Mouse (Mus musculus): ENCODE measurements around the gene Glrx2. TPM values are rescaled to one million over a fixed set of nuclear protein-coding genes. Genes with fewer than 3 reads are reported as not detected.

Glrx2 gene
- polyA plus RNA-seq, 1 experiment from 2014 or later: 104 TPM

DNA sequence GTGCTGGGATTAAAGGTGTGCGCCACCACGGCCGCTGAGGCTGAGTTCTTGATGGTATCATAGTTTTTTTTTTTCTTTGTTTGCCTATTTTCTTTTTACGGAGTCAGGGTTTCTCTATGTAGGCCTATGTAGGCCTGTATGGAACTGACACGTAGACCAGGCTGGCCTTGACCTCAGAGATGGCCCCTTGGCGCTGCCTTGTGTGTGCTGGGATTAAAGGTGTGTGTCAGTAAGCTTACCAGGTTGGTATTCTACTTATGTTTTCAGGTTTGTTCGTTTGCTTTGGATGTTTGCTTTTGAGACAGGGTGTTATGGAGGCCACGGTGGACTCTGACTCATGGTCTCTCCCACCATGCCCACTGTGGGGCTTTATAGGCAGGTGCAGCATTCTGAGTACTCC lies 46.0 kb downstream of the Glrx2 start:
- 83% methylated on average over 8 of the region's 8 CpGs for WGBS
- no peak for ATAC-seq (ENCODE audit: insufficient read depth, low FRiP score, low read depth)
- Histone ChIP-seq H3K27me3 (replicated peaks) (no peaks in the 10 kb centered on the region), H3K27ac (no peak overlapping the region), H3K4me1 (no peaks in the 10 kb centered on the region), H3K9me3 (no peaks in the 10 kb centered on the region), H3K36me3 (peaks cover 7% of the 10 kb centered on the region; the same call in 1 of the 2 replicates), H3K9ac (no peak overlapping the region), H3K4me2 (no peak overlapping the region), H3K4me3 (replicated peaks) (no peak overlapping the region)

DNA sequence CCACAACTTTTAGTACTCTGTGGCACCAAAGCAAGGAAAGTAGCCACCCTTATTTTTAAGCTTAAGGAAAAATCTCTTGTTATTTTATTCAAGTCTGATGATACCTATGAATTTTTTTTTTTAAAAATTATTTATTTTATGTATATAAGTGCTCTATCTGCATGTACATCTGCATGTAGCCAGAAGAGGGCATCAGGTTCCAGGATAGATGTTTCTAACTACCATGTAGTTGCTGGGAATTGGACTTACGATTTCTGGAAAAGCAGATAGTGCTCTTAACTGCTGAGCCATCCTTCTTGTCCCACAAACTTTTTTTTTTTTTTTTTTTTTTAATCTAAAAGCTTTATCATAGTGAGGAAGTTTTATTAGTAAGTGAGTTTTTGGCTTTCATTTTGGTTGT lies 48.3 kb downstream of the Glrx2 start:
- Histone ChIP-seq H3K27ac (no peak overlapping the region), H3K9ac (no peak overlapping the region), H3K36me3 (peaks cover 7% of the 10 kb centered on the region; the same call in 1 of the 2 replicates), H3K4me2 (no peak overlapping the region), H3K4me3 (replicated peaks) (no peak overlapping the region), H3K4me1 (no peaks in the 10 kb centered on the region), H3K27me3 (replicated peaks) (no peaks in the 10 kb centered on the region), H3K9me3 (no peaks in the 10 kb centered on the region)
- no peak for ATAC-seq (ENCODE audit: insufficient read depth, low FRiP score, low read depth)
- WGBS: 56% methylated on average over 1 of the region's 1 CpGs

DNA sequence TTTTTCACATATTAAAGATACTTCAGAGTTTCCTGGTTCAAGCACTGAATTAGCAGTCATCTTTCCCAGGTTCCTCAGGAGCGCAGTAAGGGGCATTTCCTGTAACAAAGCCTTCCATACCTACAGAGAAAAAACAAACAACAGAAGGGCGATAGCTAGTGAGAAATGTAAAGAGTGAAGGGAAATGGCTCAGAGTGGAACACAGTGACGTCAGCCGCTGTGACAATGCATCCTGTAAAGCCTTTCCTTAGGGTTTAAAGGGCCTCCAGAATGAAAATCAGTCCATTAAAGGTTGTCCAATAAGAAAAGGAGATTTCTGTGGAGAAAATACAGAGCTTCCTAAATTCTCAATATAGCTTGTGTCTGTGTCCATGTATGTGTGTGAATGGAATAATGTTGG lies 49.7 kb downstream of the Glrx2 start:
- H3K9ac ChIP-seq: no peak overlapping the region
- H3K27ac ChIP-seq: no peak overlapping the region
- H3K36me3 ChIP-seq: peaks cover 4% of the 10 kb centered on the region; the same call in 1 of the 2 replicates
- 82% methylated on average over 4 of the region's 4 CpGs for WGBS
- no peak for ATAC-seq (ENCODE audit: insufficient read depth, low FRiP score, low read depth)
- no peak overlapping the region for H3K4me2 ChIP-seq
- H3K9me3 ChIP-seq: no peaks in the 10 kb centered on the region
- H3K4me3 ChIP-seq (replicated peaks): no peak overlapping the region
- H3K27me3 ChIP-seq (replicated peaks): no peaks in the 10 kb centered on the region
- no peaks in the 10 kb centered on the region for H3K4me1 ChIP-seq

- no peaks in the 10 kb centered on the region for H3K9me3 ChIP-seq
- no peak overlapping the region for H3K9ac ChIP-seq
- H3K27me3 ChIP-seq (replicated peaks): no peaks in the 10 kb centered on the region
- no peak for ATAC-seq (ENCODE audit: insufficient read depth, low FRiP score, low read depth)
- no peak overlapping the region for H3K4me2 ChIP-seq
- 93% methylated on average over 6 of the region's 6 CpGs for WGBS
- H3K4me3 ChIP-seq (replicated peaks): no peak overlapping the region
- no peaks in the 10 kb centered on the region for H3K4me1 ChIP-seq
- H3K36me3 ChIP-seq: peaks cover 4% of the 10 kb centered on the region; the same call in 1 of the 2 replicates
- no peak overlapping the region for H3K27ac ChIP-seq
Observed at GRCm38 (mm10) chr1:143766238-143766637, 50.1 kb downstream of the Glrx2 start.

- Histone ChIP-seq H3K4me1 (no peaks in the 10 kb centered on the region), H3K36me3 (no peaks in the 10 kb centered on the region), H3K4me2 (no peak overlapping the region), H3K9ac (no peak overlapping the region), H3K27ac (no peak overlapping the region), H3K4me3 (replicated peaks) (no peak overlapping the region), H3K9me3 (no peaks in the 10 kb centered on the region), H3K27me3 (replicated peaks) (no peaks in the 10 kb centered on the region)
- WGBS: 56% methylated on average over 20 of the region's 20 CpGs
- no peak for ATAC-seq (ENCODE audit: insufficient read depth, low FRiP score, low read depth)
Observed at GRCm38 (mm10) chr1:143770444-143771109, 54.4 kb downstream of the Glrx2 start.

GRCm38 (mm10) chr1:143773082-143773481 lies 56.9 kb downstream of the Glrx2 start:
- H3K4me3 ChIP-seq (replicated peaks): no peak overlapping the region
- no peak overlapping the region for H3K27ac ChIP-seq
- no peak overlapping the region for H3K9ac ChIP-seq
- H3K27me3 ChIP-seq (replicated peaks): no peaks in the 10 kb centered on the region
- no peaks in the 10 kb centered on the region for H3K36me3 ChIP-seq
- no peaks in the 10 kb centered on the region for H3K9me3 ChIP-seq
- WGBS: 59% methylated on average over 7 of the region's 7 CpGs
- ATAC-seq (ENCODE audit: insufficient read depth, low FRiP score, low read depth): no peak
- no peaks in the 10 kb centered on the region for H3K4me1 ChIP-seq
- H3K4me2 ChIP-seq: no peak overlapping the region

DNA sequence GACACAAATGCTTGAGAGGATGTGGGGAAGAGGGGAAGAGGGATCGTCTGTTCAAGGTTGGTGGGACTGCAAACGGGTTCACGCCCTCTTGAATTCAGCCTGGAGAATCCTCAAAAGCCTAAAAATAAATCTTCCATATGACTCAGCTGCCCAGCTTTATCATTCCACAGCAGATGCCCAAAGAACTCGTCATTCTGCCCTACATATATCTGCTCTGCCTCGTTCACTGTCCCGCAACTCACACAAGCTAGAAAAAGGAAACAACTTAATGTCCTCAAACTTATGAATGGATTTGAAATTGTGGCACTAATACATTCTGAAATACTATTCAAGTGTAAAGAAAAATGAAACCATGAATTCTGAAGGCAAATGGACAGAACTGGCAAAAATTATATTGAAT lies 57.8 kb downstream of the Glrx2 start:
- H3K9me3 ChIP-seq: no peaks in the 10 kb centered on the region
- no peaks in the 10 kb centered on the region for H3K27me3 ChIP-seq (replicated peaks)
- H3K4me2 ChIP-seq: no peak overlapping the region
- no peak overlapping the region for H3K27ac ChIP-seq
- no peak for ATAC-seq (ENCODE audit: insufficient read depth, low FRiP score, low read depth)
- H3K4me3 ChIP-seq (replicated peaks): no peak overlapping the region
- no peak overlapping the region for H3K9ac ChIP-seq
- H3K4me1 ChIP-seq: no peaks in the 10 kb centered on the region
- no peaks in the 10 kb centered on the region for H3K36me3 ChIP-seq
- WGBS: 63% methylated on average over 6 of the region's 6 CpGs

DNA sequence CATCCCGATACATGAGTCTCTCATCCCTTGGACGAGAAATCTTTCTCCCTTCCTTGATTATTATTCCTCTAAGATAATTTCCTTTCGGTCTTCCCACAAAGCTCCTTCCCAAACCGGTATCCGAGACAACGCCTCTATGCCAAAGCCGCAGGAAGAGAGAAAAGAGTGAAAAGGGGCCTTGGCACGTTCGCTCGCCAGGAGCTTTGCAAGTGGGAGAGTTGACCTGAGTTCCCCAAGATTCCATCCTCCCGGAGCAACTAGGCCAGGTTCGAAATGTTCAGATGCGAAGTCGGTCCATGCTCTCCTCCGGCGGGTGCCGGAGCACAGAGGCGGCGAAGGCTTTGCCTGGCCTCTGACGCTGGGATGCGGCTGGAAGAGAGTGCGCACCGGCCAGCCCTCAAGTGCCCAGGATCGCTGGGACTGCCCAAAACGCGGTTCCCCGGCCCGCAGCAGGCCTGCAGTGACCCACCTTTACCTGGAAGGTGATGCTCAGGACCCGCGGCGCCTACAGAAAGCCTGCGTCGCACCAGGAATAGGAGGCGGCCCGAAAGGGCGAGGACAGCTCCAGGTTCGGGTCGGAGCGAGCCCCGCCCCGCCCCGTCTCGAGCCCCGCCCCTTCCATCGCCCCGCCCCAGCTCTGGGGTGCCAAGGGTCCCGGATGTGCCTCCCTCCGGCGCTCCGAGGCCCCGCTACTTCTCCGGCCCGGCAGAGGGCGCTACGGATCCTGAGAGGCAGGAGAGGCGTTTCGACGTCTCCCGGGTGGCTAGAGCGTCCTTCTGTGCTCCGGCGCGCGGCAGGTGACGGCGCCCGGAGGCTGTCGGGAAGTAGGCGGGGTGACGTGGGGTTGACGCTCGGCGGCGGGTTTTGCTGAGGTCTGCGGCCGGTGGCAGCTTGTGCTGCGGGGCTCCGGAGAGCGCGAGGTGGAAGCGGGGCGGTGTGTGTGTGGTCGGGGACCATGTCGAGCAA lies 60.6 kb downstream of the Glrx2 start, which contains the start of the genes Trove2 and Uchl5:
TSS of gene Trove2 (minus strand) at position 623 of the 966 bp plus-strand sequence.
TSS of gene Uchl5 (plus strand) at position 827 of the 966 bp plus-strand sequence.
- peak within 1 kb of the TSS; percentile 77 for H3K27ac ChIP-seq
- peak; percentile 95 for ATAC-seq (ENCODE audit: insufficient read depth, low FRiP score, low read depth)
- peak within 1 kb of the TSS; percentile 58 for H3K9ac ChIP-seq
- peak within 1 kb of the TSS; percentile 83 for H3K4me2 ChIP-seq
- H3K9me3 ChIP-seq: no peaks in the 10 kb centered on the region
- H3K36me3 ChIP-seq: no peaks in the 10 kb centered on the region
- H3K27me3 ChIP-seq (replicated peaks): no peaks in the 10 kb centered on the region
- peak within 1 kb of the TSS; percentile 63 for H3K4me3 ChIP-seq (replicated peaks)
- WGBS: under 1% methylated on average over 74 of the region's 84 CpGs
- no peaks in the 10 kb centered on the region for H3K4me1 ChIP-seq

- H3K27ac ChIP-seq: peak overlapping the region; percentile 60
- H3K9me3 ChIP-seq: no peaks in the 10 kb centered on the region
- peak overlapping the region; percentile 63 for H3K4me3 ChIP-seq (replicated peaks)
- H3K4me1 ChIP-seq: no peaks in the 10 kb centered on the region
- WGBS: under 1% methylated on average over 35 of the region's 39 CpGs
- H3K36me3 ChIP-seq: no peaks in the 10 kb centered on the region
- no peaks in the 10 kb centered on the region for H3K27me3 ChIP-seq (replicated peaks)
- H3K9ac ChIP-seq: peak overlapping the region; percentile 58
- ATAC-seq (ENCODE audit: insufficient read depth, low FRiP score, low read depth): peak; percentile 12; the same call in 1 of the 2 replicates
- peak overlapping the region; percentile 83 for H3K4me2 ChIP-seq
Observed at GRCm38 (mm10) chr1:143777558-143778218, 61.5 kb downstream of the Glrx2 start.

GRCm38 (mm10) chr1:143788584-143789227 lies 72.6 kb downstream of the Glrx2 start:
- H3K4me3 ChIP-seq (replicated peaks): no peak overlapping the region
- no peak overlapping the region for H3K4me2 ChIP-seq
- no peaks in the 10 kb centered on the region for H3K4me1 ChIP-seq
- ATAC-seq (ENCODE audit: insufficient read depth, low FRiP score, low read depth): no peak
- 79% methylated on average over 2 of the region's 2 CpGs for WGBS
- no peak overlapping the region for H3K9ac ChIP-seq
- no peaks in the 10 kb centered on the region for H3K36me3 ChIP-seq
- H3K9me3 ChIP-seq: no peaks in the 10 kb centered on the region
- no peak overlapping the region for H3K27ac ChIP-seq
- H3K27me3 ChIP-seq (replicated peaks): no peaks in the 10 kb centered on the region

Data from stomach, embryonic 15.5 days (tissue).